Mouse (Mus musculus): ENCODE measurements at regions not wholly inside any gene's neighbourhood (a gene's known extent, or its start where the extent isn't known, plus 50 kb on each side); places are given as distances from the start of the nearest gene placed in this dataset.
A peak's percentile ranks its signal among the peaks of the same experiment; 100 is the strongest.

DNA sequence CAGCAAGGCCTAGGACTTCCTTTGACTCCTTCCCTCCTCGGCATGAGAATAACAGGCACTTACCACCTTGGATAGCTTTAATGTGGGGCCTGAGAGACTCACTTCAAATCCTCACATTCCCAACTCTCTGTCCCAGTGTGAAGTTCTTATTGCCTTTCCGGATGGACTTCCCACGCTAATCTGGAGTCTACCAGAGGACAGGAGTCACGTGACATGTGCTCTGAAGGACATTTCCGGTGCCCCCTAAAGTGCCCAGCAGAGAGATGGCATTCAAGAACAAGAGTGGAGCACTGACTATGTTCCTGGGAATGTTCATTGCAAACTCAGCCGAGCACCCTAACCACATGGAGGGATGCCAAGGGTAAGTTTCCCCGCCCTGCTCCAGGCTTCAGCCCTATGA lies 257.0 kb upstream of the Msx2 start:
- WGBS: 80% methylated on average over 7 of the region's 7 CpGs

GRCm38 (mm10) chr13:53726031-53726430 lies 253.2 kb upstream of the Msx2 start:
- Histone ChIP-seq H3K27me3 (replicated peaks) (no peaks in the 10 kb centered on the region), H3K9ac (no peak overlapping the region), H3K4me2 (no peak overlapping the region), H3K4me3 (replicated peaks) (no peak overlapping the region), H3K36me3 (no peaks in the 10 kb centered on the region), H3K9me3 (no peaks in the 10 kb centered on the region), H3K27ac (no peak overlapping the region), H3K4me1 (peaks cover 3% of the 10 kb centered on the region; the same call in 1 of the 2 replicates)
- no peak for ATAC-seq (ENCODE audit: insufficient read depth, low FRiP score, low read depth)
- WGBS: 78% methylated on average over 4 of the region's 4 CpGs

More for the DNA sequence above, 257.0 kb upstream of the Msx2 start:
- no peak for ATAC-seq (ENCODE audit: insufficient read depth, low FRiP score, low read depth)
- no peak overlapping the region for H3K4me3 ChIP-seq (replicated peaks)
- no peaks in the 10 kb centered on the region for H3K4me1 ChIP-seq
- no peaks in the 10 kb centered on the region for H3K9me3 ChIP-seq
- no peak overlapping the region for H3K9ac ChIP-seq
- no peak overlapping the region for H3K27ac ChIP-seq
- H3K4me2 ChIP-seq: no peak overlapping the region
- no peaks in the 10 kb centered on the region for H3K27me3 ChIP-seq (replicated peaks)
- H3K36me3 ChIP-seq: no peaks in the 10 kb centered on the region

GRCm38 (mm10) chr13:53722881-53723280 lies 250.0 kb upstream of the Msx2 start:
- WGBS: 67% methylated on average over 6 of the region's 6 CpGs
- Histone ChIP-seq H3K27ac (no peak overlapping the region), H3K4me3 (replicated peaks) (no peak overlapping the region), H3K4me2 (no peak overlapping the region), H3K4me1 (peaks cover 6% of the 10 kb centered on the region; the same call in 1 of the 2 replicates), H3K9me3 (no peaks in the 10 kb centered on the region), H3K9ac (no peak overlapping the region), H3K27me3 (replicated peaks) (no peaks in the 10 kb centered on the region), H3K36me3 (no peaks in the 10 kb centered on the region)
- no peak for ATAC-seq (ENCODE audit: insufficient read depth, low FRiP score, low read depth)

- peaks cover 6% of the 10 kb centered on the region; the same call in 1 of the 2 replicates for H3K4me1 ChIP-seq
- H3K27me3 ChIP-seq (replicated peaks): no peaks in the 10 kb centered on the region
- H3K9me3 ChIP-seq: no peaks in the 10 kb centered on the region
- no peak overlapping the region for H3K9ac ChIP-seq
- no peak overlapping the region for H3K4me2 ChIP-seq
- H3K27ac ChIP-seq: no peak overlapping the region
- 63% methylated on average over 9 of the region's 9 CpGs for WGBS
- H3K36me3 ChIP-seq: no peaks in the 10 kb centered on the region
- H3K4me3 ChIP-seq (replicated peaks): no peak overlapping the region
- no peak for ATAC-seq (ENCODE audit: insufficient read depth, low FRiP score, low read depth)
Observed at GRCm38 (mm10) chr13:53721038-53721463, 248.2 kb upstream of the Msx2 start.

- Histone ChIP-seq H3K27me3 (replicated peaks) (no peaks in the 10 kb centered on the region), H3K27ac (no peak overlapping the region), H3K9ac (no peak overlapping the region), H3K4me2 (no peak overlapping the region), H3K4me3 (replicated peaks) (no peak overlapping the region), H3K9me3 (no peaks in the 10 kb centered on the region), H3K36me3 (no peaks in the 10 kb centered on the region), H3K4me1 (peaks cover 6% of the 10 kb centered on the region; the same call in 1 of the 2 replicates)
- WGBS: 67% methylated on average over 4 of the region's 4 CpGs
- no peak for ATAC-seq (ENCODE audit: insufficient read depth, low FRiP score, low read depth)
Observed at GRCm38 (mm10) chr13:53717582-53717981, 244.7 kb upstream of the Msx2 start.

GRCm38 (mm10) chr13:53717086-53717485 lies 244.2 kb upstream of the Msx2 start:
- Histone ChIP-seq H3K4me1 (peaks cover 6% of the 10 kb centered on the region; the same call in 1 of the 2 replicates), H3K4me3 (replicated peaks) (no peak overlapping the region), H3K36me3 (no peaks in the 10 kb centered on the region), H3K9ac (no peak overlapping the region), H3K4me2 (no peak overlapping the region), H3K9me3 (no peaks in the 10 kb centered on the region), H3K27ac (no peak overlapping the region), H3K27me3 (replicated peaks) (no peaks in the 10 kb centered on the region)
- WGBS: 72% methylated on average over 2 of the region's 2 CpGs
- ATAC-seq (ENCODE audit: insufficient read depth, low FRiP score, low read depth): no peak

DNA sequence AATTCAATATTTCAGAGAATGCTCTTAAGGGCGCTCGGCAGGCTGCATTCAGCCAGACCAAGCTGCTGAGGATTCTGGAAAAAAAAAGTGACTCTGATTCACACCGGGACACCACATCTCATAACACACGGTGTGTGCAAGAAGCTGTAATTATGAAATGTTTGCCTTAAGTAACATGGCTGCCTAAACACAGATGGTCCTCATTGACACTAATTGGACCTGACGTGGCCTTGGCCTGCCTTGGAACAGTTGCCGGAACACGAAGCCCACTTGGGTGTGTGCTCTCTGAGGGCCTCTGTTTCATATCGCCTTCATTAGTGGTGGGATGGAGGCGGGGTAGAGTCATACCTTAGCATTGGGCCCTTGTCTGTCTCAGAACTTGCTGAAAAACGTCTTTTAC lies 236.2 kb upstream of the Msx2 start:
- WGBS: 70% methylated on average over 10 of the region's 10 CpGs
- Histone ChIP-seq H3K4me3 (replicated peaks) (no peak overlapping the region), H3K9me3 (no peaks in the 10 kb centered on the region), H3K36me3 (no peaks in the 10 kb centered on the region), H3K9ac (no peak overlapping the region), H3K27me3 (replicated peaks) (no peaks in the 10 kb centered on the region), H3K4me2 (no peak overlapping the region), H3K27ac (no peak overlapping the region), H3K4me1 (no peaks in the 10 kb centered on the region)
- no peak for ATAC-seq (ENCODE audit: insufficient read depth, low FRiP score, low read depth)

GRCm38 (mm10) chr13:53707548-53707947 lies 234.7 kb upstream of the Msx2 start:
- WGBS: 77% methylated on average over 17 of the region's 17 CpGs
- H3K9ac ChIP-seq: no peak overlapping the region
- H3K27ac ChIP-seq: no peak overlapping the region
- no peak for ATAC-seq (ENCODE audit: insufficient read depth, low FRiP score, low read depth)
- H3K36me3 ChIP-seq: no peaks in the 10 kb centered on the region
- H3K4me3 ChIP-seq (replicated peaks): no peak overlapping the region
- H3K9me3 ChIP-seq: no peaks in the 10 kb centered on the region
- H3K4me1 ChIP-seq: no peaks in the 10 kb centered on the region
- H3K4me2 ChIP-seq: no peak overlapping the region
- no peaks in the 10 kb centered on the region for H3K27me3 ChIP-seq (replicated peaks)

DNA sequence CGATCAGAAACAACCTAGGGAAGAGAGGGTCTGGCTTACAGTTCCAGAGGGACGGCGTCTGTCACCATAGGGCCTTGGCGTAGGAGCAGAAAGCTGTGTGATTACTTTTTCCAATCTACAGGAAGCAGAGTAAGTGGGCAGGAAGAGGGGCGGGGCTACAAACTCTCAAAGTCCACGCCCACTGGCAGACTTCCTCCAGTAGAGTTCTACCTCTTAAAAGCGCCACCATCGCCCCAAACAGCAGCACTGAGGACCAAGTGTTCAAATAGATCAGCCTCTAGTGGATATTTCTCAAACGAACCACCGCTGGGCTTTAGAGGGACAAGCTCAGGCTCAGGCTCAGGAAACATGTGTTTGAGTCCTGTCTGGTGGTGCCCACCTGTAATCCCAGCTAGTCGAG lies 231.2 kb upstream of the Msx2 start:
- H3K9ac ChIP-seq: no peak overlapping the region
- H3K4me3 ChIP-seq (replicated peaks): no peak overlapping the region
- H3K27me3 ChIP-seq (replicated peaks): no peaks in the 10 kb centered on the region
- no peaks in the 10 kb centered on the region for H3K9me3 ChIP-seq
- no peak for ATAC-seq (ENCODE audit: insufficient read depth, low FRiP score, low read depth)
- no peaks in the 10 kb centered on the region for H3K4me1 ChIP-seq
- no peak overlapping the region for H3K27ac ChIP-seq
- no peaks in the 10 kb centered on the region for H3K36me3 ChIP-seq
- H3K4me2 ChIP-seq: no peak overlapping the region
- 77% methylated on average over 11 of the region's 11 CpGs for WGBS

GRCm38 (mm10) chr13:53700236-53700635 lies 227.4 kb upstream of the Msx2 start:
- no peak for ATAC-seq (ENCODE audit: insufficient read depth, low FRiP score, low read depth)
- Histone ChIP-seq H3K4me1 (no peaks in the 10 kb centered on the region), H3K9me3 (no peaks in the 10 kb centered on the region), H3K9ac (no peak overlapping the region), H3K27ac (no peak overlapping the region), H3K36me3 (no peaks in the 10 kb centered on the region), H3K4me2 (no peak overlapping the region), H3K4me3 (replicated peaks) (no peak overlapping the region), H3K27me3 (replicated peaks) (no peaks in the 10 kb centered on the region)
- 73% methylated on average over 3 of the region's 3 CpGs for WGBS

DNA sequence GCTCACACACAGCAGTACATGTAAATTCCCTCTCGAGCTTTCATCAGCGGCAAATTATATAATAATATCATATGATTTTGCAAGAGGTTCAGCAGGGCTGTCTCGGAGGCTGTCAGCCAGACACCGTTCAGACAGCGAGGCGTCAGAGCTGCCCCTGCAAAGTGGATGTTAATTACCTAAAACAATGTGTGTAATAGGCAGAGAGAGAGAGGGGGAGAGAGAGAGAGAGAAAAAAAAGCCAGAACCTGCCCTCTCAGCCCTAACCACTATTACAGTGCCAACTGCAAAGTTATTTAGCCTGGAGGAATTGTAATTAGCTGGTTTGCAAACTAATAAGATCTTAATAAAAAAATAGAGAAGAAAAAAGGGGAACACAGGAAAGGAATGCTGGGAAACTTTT lies 225.1 kb upstream of the Msx2 start:
- Histone ChIP-seq H3K27me3 (replicated peaks) (no peaks in the 10 kb centered on the region), H3K9me3 (no peaks in the 10 kb centered on the region), H3K4me1 (no peaks in the 10 kb centered on the region), H3K9ac (no peak overlapping the region), H3K4me2 (no peak overlapping the region), H3K36me3 (no peaks in the 10 kb centered on the region), H3K4me3 (replicated peaks) (no peak overlapping the region), H3K27ac (no peak overlapping the region)
- ATAC-seq (ENCODE audit: insufficient read depth, low FRiP score, low read depth): no peak
- 54% methylated on average over 6 of the region's 6 CpGs for WGBS

DNA sequence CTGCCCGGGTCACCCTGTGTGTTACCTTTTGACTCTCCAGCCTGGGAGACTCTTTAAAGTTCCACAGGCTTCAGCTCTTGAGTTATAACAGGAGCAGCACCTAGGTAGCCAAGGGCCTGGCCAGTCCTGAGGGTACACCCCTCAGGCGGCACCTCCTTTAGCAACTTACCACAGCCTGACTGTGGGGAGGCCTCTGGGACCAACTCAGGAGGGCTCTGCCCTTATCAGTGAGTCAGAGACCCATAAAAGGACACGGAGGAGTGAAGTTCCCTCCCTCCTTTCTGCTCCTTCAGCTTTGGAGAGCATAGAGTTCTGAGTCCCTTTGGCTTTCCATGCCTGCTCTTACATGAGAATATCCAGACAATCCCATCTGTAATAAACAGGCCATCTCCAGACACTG lies 222.5 kb upstream of the Msx2 start:
- ATAC-seq (ENCODE audit: insufficient read depth, low FRiP score, low read depth): peak; percentile 39; the same call in 1 of the 2 replicates

DNA sequence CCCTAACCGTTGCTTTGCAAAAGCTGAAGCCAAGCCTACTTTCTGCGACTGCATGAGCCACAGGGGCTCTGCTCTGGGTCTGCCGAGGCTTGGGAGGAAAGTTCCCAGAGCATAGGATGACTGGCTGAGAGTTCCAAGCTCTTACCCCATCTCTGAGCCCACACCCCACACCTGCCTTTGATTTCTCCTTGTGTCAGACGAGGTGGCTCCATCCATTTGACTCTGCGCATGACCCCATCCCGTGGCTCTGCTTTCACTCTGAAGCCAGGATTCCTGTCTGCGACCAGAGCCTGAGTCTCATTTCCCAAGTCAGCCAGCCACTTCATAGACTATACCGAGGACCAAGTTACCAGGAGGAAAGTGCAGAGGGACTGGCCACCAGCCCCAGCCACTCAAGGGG lies 216.1 kb upstream of the Msx2 start:
- Histone ChIP-seq H3K4me1 (no peaks in the 10 kb centered on the region), H3K4me3 (replicated peaks) (no peak overlapping the region), H3K27ac (no peak overlapping the region), H3K9me3 (no peaks in the 10 kb centered on the region), H3K9ac (no peak overlapping the region), H3K36me3 (no peaks in the 10 kb centered on the region), H3K27me3 (replicated peaks) (no peaks in the 10 kb centered on the region), H3K4me2 (peak overlapping the region; percentile 39)
- ATAC-seq (ENCODE audit: insufficient read depth, low FRiP score, low read depth): no peak
- WGBS: 31% methylated on average over 8 of the region's 8 CpGs

More for the DNA sequence above, 222.5 kb upstream of the Msx2 start:
- whole genome bisulfite sequencing: 43% methylated on average over 3 of the region's 3 CpGs
- Histone ChIP-seq H3K27me3 (replicated peaks) (no peaks in the 10 kb centered on the region), H3K4me1 (no peaks in the 10 kb centered on the region), H3K36me3 (no peaks in the 10 kb centered on the region), H3K4me2 (no peak overlapping the region), H3K9ac (no peak overlapping the region), H3K9me3 (no peaks in the 10 kb centered on the region), H3K27ac (no peak overlapping the region), H3K4me3 (replicated peaks) (no peak overlapping the region)
